Mouse (Mus musculus): ENCODE data around the gene Atrnl1.

DNA sequence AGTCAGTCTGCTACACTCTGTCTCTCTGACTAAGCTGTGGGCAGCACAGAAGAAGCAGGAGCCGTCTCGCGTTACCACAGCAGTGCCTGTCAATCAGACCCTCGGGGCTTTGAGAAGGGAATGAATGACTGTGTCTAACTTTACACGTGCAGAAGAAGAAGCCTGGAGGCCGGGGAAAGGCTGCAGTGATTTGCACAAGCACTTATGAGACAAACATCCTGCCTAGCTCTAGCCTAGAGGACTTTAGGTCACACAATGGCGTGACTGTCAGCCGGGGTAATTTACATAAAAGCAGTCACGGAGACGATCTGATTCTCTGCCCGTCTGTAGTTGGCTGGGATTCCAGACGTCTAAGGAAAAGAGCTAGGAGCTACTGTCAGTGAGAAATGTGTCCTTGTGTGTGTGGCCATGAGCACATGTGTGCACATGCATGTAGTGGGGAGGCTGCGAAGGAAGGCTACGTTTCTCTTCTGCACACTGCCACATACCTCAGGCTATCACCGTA, 450.1 kb downstream of the Atrnl1 start:
- TF ChIP-seq CTCF (IDR thresholded peaks at IDR 0.05; ENCODE audit: low read depth, low read length): no peak
- TF ChIP-seq POLR2A (IDR thresholded peaks at IDR 0.05; ENCODE audit: borderline replicate concordance, low read depth, low read length): no peak
